Mouse (Mus musculus): ENCODE results near the gene Med29. TPM values are rescaled to one million over a fixed set of nuclear protein-coding genes. Genes with fewer than 3 reads are reported as not detected.

Med29 gene
- polyA plus RNA-seq, 1 experiment from 2014 or later, result 27.5 TPM

- Histone ChIP-seq H3K4me1 (replicated peaks; ENCODE audit: control insufficient read depth, insufficient read depth) (no peaks in the 10 kb centered on the region), H3K4me3 (ENCODE audit: low read depth, low read length) (no peak overlapping the region)
- 4% methylated on average over 4 of the region's 4 CpGs for WGBS
Measured at GRCm38 (mm10) chr7:28344637-28345036, 47.9 kb downstream of the Med29 start.

GRCm38 (mm10) chr7:28341381-28341780 lies 51.1 kb downstream of the Med29 start:
- Histone ChIP-seq H3K27me3 (ENCODE audit: control insufficient read depth, insufficient read depth, low read length) (no peaks in the 10 kb centered on the region), H3K27ac (replicated peaks) (no peak overlapping the region), H3K4me2 (replicated peaks; ENCODE audit: low read depth) (no peak overlapping the region), H3K36me3 (ENCODE audit: control insufficient read depth, insufficient read depth, low read length) (no peaks in the 10 kb centered on the region), H3K4me1 (replicated peaks; ENCODE audit: control insufficient read depth, insufficient read depth) (no peaks in the 10 kb centered on the region), H3K4me3 (ENCODE audit: low read depth, low read length) (no peak overlapping the region), H3K9ac (ENCODE audit: low read length) (no peak overlapping the region), H3K9me3 (ENCODE audit: control insufficient read depth, low read length) (no peaks in the 10 kb centered on the region)
- ATAC-seq (ENCODE audit: low FRiP score, low TSS enrichment) (no peak), DNase-seq (ENCODE audit: low spot score) (no peak)
- no peak for TF ChIP-seq EP300 (optimal IDR thresholded peaks at IDR 0.05)
- no peak for TF ChIP-seq CTCF (IDR thresholded peaks at IDR 0.05; ENCODE audit: low read depth)
- 31% methylated on average over 7 of the region's 7 CpGs for WGBS

More at GRCm38 (mm10) chr7:28344637-28345036, 47.9 kb downstream of the Med29 start:
- no peak overlapping the region for H3K27ac ChIP-seq (replicated peaks)
- no peaks in the 10 kb centered on the region for H3K36me3 ChIP-seq (ENCODE audit: control insufficient read depth, insufficient read depth, low read length)
- H3K4me2 ChIP-seq (replicated peaks; ENCODE audit: low read depth), result no peak overlapping the region
- TF ChIP-seq EP300 (optimal IDR thresholded peaks at IDR 0.05) (no peak), CTCF (IDR thresholded peaks at IDR 0.05; ENCODE audit: low read depth) (peak; percentile 92)
- DNase-seq (ENCODE audit: low spot score) (peak; percentile 83), ATAC-seq (ENCODE audit: low FRiP score, low TSS enrichment) (no peak)
- no peak overlapping the region for H3K9ac ChIP-seq (ENCODE audit: low read length)
- H3K27me3 ChIP-seq (ENCODE audit: control insufficient read depth, insufficient read depth, low read length), result no peaks in the 10 kb centered on the region
- no peaks in the 10 kb centered on the region for H3K9me3 ChIP-seq (ENCODE audit: control insufficient read depth, low read length)

GRCm38 (mm10) chr7:28339213-28339917 lies 53.1 kb downstream of the Med29 start:
- H3K4me2 ChIP-seq (replicated peaks; ENCODE audit: low read depth), result peak overlapping the region; percentile 49
- peak overlapping the region; percentile 87 for H3K27ac ChIP-seq (replicated peaks)
- DNase-seq (ENCODE audit: low spot score) (peak; percentile 57), ATAC-seq (ENCODE audit: low FRiP score, low TSS enrichment) (no peak)
- H3K4me1 ChIP-seq (replicated peaks; ENCODE audit: control insufficient read depth, insufficient read depth), result no peaks in the 10 kb centered on the region
- 66% methylated on average over 19 of the region's 19 CpGs for WGBS
- no peaks in the 10 kb centered on the region for H3K9me3 ChIP-seq (ENCODE audit: control insufficient read depth, low read length)
- TF ChIP-seq EP300 (optimal IDR thresholded peaks at IDR 0.05) (no peak), CTCF (IDR thresholded peaks at IDR 0.05; ENCODE audit: low read depth) (peak; percentile 52)
- H3K4me3 ChIP-seq (ENCODE audit: low read depth, low read length), result peak overlapping the region; percentile 88
- H3K9ac ChIP-seq (ENCODE audit: low read length), result peak overlapping the region; percentile 98; the same call in 1 of the 2 replicates
- no peaks in the 10 kb centered on the region for H3K27me3 ChIP-seq (ENCODE audit: control insufficient read depth, insufficient read depth, low read length)
- no peaks in the 10 kb centered on the region for H3K36me3 ChIP-seq (ENCODE audit: control insufficient read depth, insufficient read depth, low read length)

GRCm38 (mm10) chr7:28338108-28338998 lies 54.2 kb downstream of the Med29 start, which contains the start of gene Supt5:
TSS of gene Supt5 (minus strand) at chr7:28338746.
- peak; percentile 99 for ATAC-seq (ENCODE audit: low FRiP score, low TSS enrichment)
- WGBS, result under 1% methylated on average over 77 of the region's 77 CpGs

More at GRCm38 (mm10) chr7:28338108-28338998, 54.2 kb downstream of the Med29 start, which contains the start of gene Supt5:
- Histone ChIP-seq H3K9ac (ENCODE audit: low read length) (peak within 1 kb of the TSS; percentile 98), H3K4me2 (replicated peaks; ENCODE audit: low read depth) (peak within 1 kb of the TSS; percentile 77), H3K27me3 (ENCODE audit: control insufficient read depth, insufficient read depth, low read length) (no peaks in the 10 kb centered on the region), H3K4me1 (replicated peaks; ENCODE audit: control insufficient read depth, insufficient read depth) (no peaks in the 10 kb centered on the region), H3K4me3 (ENCODE audit: low read depth, low read length) (peak within 1 kb of the TSS; percentile 88), H3K36me3 (ENCODE audit: control insufficient read depth, insufficient read depth, low read length) (no peaks in the 10 kb centered on the region), H3K27ac (replicated peaks) (peak within 1 kb of the TSS; percentile 87), H3K9me3 (ENCODE audit: control insufficient read depth, low read length) (no peaks in the 10 kb centered on the region)
- peak; percentile 97 for DNase-seq (ENCODE audit: low spot score)
- no peak for TF ChIP-seq CTCF (IDR thresholded peaks at IDR 0.05; ENCODE audit: low read depth)
- TF ChIP-seq EP300 (optimal IDR thresholded peaks at IDR 0.05), result peak; percentile 100

Other genes with a start within 250 kb of the Med29 start
- 57.1 and 61.6 TPM in 2 replicates for gene Fbl, start 223.0 kb downstream of the Med29 start, polyA plus RNA-seq (2015; fragmentation: Nextera tagmentation; extraction: Ambion mirVana)
- 4.6 and 5.7 TPM in 2 replicates for gene Dyrk1b, start 213.2 kb downstream of the Med29 start, polyA plus RNA-seq (2015; fragmentation: Nextera tagmentation; extraction: Ambion mirVana)
- 4.5 and 4.8 TPM in 2 replicates for gene Eid2, start 124.8 kb downstream of the Med29 start, polyA plus RNA-seq (2015; fragmentation: Nextera tagmentation; extraction: Ambion mirVana)
- 7.2 and 7.9 TPM in 2 replicates for gene Eid2b, start 115.0 kb downstream of the Med29 start, polyA plus RNA-seq (2015; fragmentation: Nextera tagmentation; extraction: Ambion mirVana)
- 0.22 and 0.33 TPM in 2 replicates for gene Selenov, start 101.5 kb downstream of the Med29 start, polyA plus RNA-seq (2015; fragmentation: Nextera tagmentation; extraction: Ambion mirVana)
- 0.92 and 0.96 TPM in 2 replicates for gene Dll3, start 90.5 kb downstream of the Med29 start, polyA plus RNA-seq (2015; fragmentation: Nextera tagmentation; extraction: Ambion mirVana)
- 69.4 and 69.6 TPM in 2 replicates for gene Timm50, start 80.6 kb downstream of the Med29 start, polyA plus RNA-seq (2015; fragmentation: Nextera tagmentation; extraction: Ambion mirVana)
- gene Supt5, start 54.0 kb downstream of the Med29 start, polyA plus RNA-seq (2015; fragmentation: Nextera tagmentation; extraction: Ambion mirVana), result 31.5 and 35.7 TPM in 2 replicates
- gene Rps16, start 42.1 kb downstream of the Med29 start, polyA plus RNA-seq (2015; fragmentation: Nextera tagmentation; extraction: Ambion mirVana), result 880 and 955 TPM in 2 replicates
- gene Plekhg2, start 20.1 kb downstream of the Med29 start, polyA plus RNA-seq (2015; fragmentation: Nextera tagmentation; extraction: Ambion mirVana), result 13.4 and 15.1 TPM in 2 replicates
- 29.1 and 29.4 TPM in 2 replicates for gene Zfp36, start 12.5 kb downstream of the Med29 start, polyA plus RNA-seq (2015; fragmentation: Nextera tagmentation; extraction: Ambion mirVana)
- 35.9 and 38.6 TPM in 2 replicates for gene Paf1, start 243 bp upstream of the Med29 start, polyA plus RNA-seq (2015; fragmentation: Nextera tagmentation; extraction: Ambion mirVana)
- gene Gmfg, start 44.7 kb upstream of the Med29 start, polyA plus RNA-seq (2015; fragmentation: Nextera tagmentation; extraction: Ambion mirVana), result 18.9 and 23.1 TPM in 2 replicates
- 0.96 and 1.3 TPM in 2 replicates for gene Lrfn1, start 59.3 kb upstream of the Med29 start, polyA plus RNA-seq (2015; fragmentation: Nextera tagmentation; extraction: Ambion mirVana)
- gene Ifnl2, start 117.7 kb upstream of the Med29 start, polyA plus RNA-seq (2015; fragmentation: Nextera tagmentation; extraction: Ambion mirVana), result not detected in 2 replicates
- gene Ifnl3, start 130.1 kb upstream of the Med29 start, polyA plus RNA-seq (2015; fragmentation: Nextera tagmentation; extraction: Ambion mirVana), result not detected in 2 replicates
- 87.1 and 87.6 TPM in 2 replicates for gene Sycn, start 148.2 kb upstream of the Med29 start, polyA plus RNA-seq (2015; fragmentation: Nextera tagmentation; extraction: Ambion mirVana)
- gene Nccrp1, start 154.5 kb upstream of the Med29 start, polyA plus RNA-seq (2015; fragmentation: Nextera tagmentation; extraction: Ambion mirVana), result 20.1 and 27.2 TPM in 2 replicates
- 9.8 and 12.0 TPM in 2 replicates for gene Samd4b, start 205.4 kb upstream of the Med29 start, polyA plus RNA-seq (2015; fragmentation: Nextera tagmentation; extraction: Ambion mirVana)
- gene Pak4, start 205.5 kb upstream of the Med29 start, polyA plus RNA-seq (2015; fragmentation: Nextera tagmentation; extraction: Ambion mirVana), result 33.9 and 34.1 TPM in 2 replicates
- 10.9 and 12.4 TPM in 2 replicates for gene Acp7, start 238.6 kb upstream of the Med29 start, polyA plus RNA-seq (2015; fragmentation: Nextera tagmentation; extraction: Ambion mirVana)